Mouse (Mus musculus) G1E (cell line): Measurements from ENCODE around the gene Slc22a23.

ENCODE experiments used
- CTCF ChIP-seq: IDR thresholded peaks from 2 replicates; pipeline ENCODE4 v1.5.1; 2012; ENCODE audit warnings: low read depth, low read length, inconsistent platforms, mixed read lengths
- GATA1 ChIP-seq: IDR thresholded peaks from 2 replicates; pipeline ENCODE4 v1.6.1; 2012; ENCODE audit warnings: borderline replicate concordance, low read length, inconsistent platforms, mixed read lengths
- POLR2AphosphoS5 ChIP-seq: IDR thresholded peaks from 2 replicates; pipeline ENCODE4 v1.6.1; 2012; ENCODE audit warnings: low read depth, low read length, inconsistent platforms; ENCODE audit not compliant: insufficient replicate concordance

GRCm38 (mm10) chr13:34235056-34235455, 109.9 kb downstream of the Slc22a23 start:
- no peak for TF ChIP-seq CTCF
- no peak for TF ChIP-seq GATA1
- no peak for TF ChIP-seq POLR2AphosphoS5
